Mouse (Mus musculus) limb, embryonic 14.5 days (tissue): ENCODE results near the gene Enpep. TPM values are rescaled to one million over a fixed set of nuclear protein-coding genes. Genes with fewer than 3 reads are reported as not detected.

Experiments
- ATAC-seq: fragments of 200-750 bp; cut with Nextera tagmentation; 2 replicates; pipeline ENCODE4 v1.8.0; 2017; ENCODE audit warnings: low read depth, moderate number of reproducible peaks, moderate TSS enrichment; ENCODE audit not compliant: low FRiP score
- DNase-seq: peaks from one replicate; pipeline ENCODE4 v3.0.0-alpha.2; 2015; ENCODE audit warnings: low spot score
- H3K27ac ChIP-seq: fragments of 300-500 bp; sonication (generic); replicated peaks from 2 replicates; pipeline ENCODE4 v1.5.1; 2014; ENCODE audit warnings: low read depth, mild to moderate bottlenecking, low read length, moderate library complexity, mixed read lengths
- H3K27me3 ChIP-seq: fragments of 300-500 bp; sonication (generic); 2 replicates; pipeline ENCODE4 v1.6.1; 2014; ENCODE audit warnings: low read length, mixed read lengths; ENCODE audit not compliant: control insufficient read depth, insufficient read depth
- H3K36me3 ChIP-seq: fragments of 300-500 bp; sonication (generic); 2 replicates; pipeline ENCODE4 v1.6.1; 2014; ENCODE audit warnings: mild to moderate bottlenecking, low read length, moderate library complexity, mixed read lengths; ENCODE audit not compliant: control insufficient read depth, insufficient read depth
- H3K4me1 ChIP-seq: fragments of 300-500 bp; sonication (generic); 2 replicates; pipeline ENCODE4 v1.6.1; 2014; ENCODE audit warnings: antibody characterized with exemption, low read length, mixed read lengths; ENCODE audit not compliant: control insufficient read depth, insufficient read depth
- H3K4me2 ChIP-seq: fragments of 300-500 bp; sonication (generic); replicated peaks from 2 replicates; pipeline ENCODE4 v1.6.1; 2014; ENCODE audit warnings: low read depth, mild to moderate bottlenecking, low read length, moderate library complexity; ENCODE audit not compliant: severe bottlenecking
- H3K4me3 ChIP-seq: fragments of 300-500 bp; sonication (generic); replicated peaks from 2 replicates; pipeline ENCODE4 v1.5.1; 2014; ENCODE audit warnings: low read length
- H3K9ac ChIP-seq: fragments of 300-500 bp; sonication (generic); 2 replicates; pipeline ENCODE4 v1.6.1; 2014; ENCODE audit warnings: mild to moderate bottlenecking, low read depth, low read length, moderate library complexity; ENCODE audit not compliant: severe bottlenecking
- H3K9me3 ChIP-seq: fragments of 300-500 bp; sonication (generic); 2 replicates; pipeline ENCODE4 v1.6.1; 2016; ENCODE audit warnings: low read length; ENCODE audit not compliant: control insufficient read depth
- POLR2A ChIP-seq: fragments of 200-500 bp; IDR thresholded peaks from 2 replicates; pipeline ENCODE4 v1.8.0; 2012; ENCODE audit warnings: inconsistent platforms, mild to moderate bottlenecking, moderate library complexity, borderline replicate concordance; ENCODE audit not compliant: insufficient read depth, insufficient read length; ENCODE audit errors: extremely low read depth
- WGBS: fragments of 180-500 bp; shearing (Covaris S2); extraction: QIAGEN DNeasy Blood & Tissue Kit; methylation state at CpG from one replicate; pipeline ENCODE4 v1.1.7; 2014; 5-methylcytosine and 5-hydroxymethylcytosine counted together
- polyA plus RNA-seq, 2 experiments: library from polyadenylated mRNA; depleted of rRNA in 1 of 2; stranded (reverse) in 1 of 2; unstranded in 1 of 2; fragments of >200 nt; fragmentation: Nextera tagmentation in 1 of 2; extraction: Ambion mirVana in 1 of 2; gene quantifications; 2 replicates each; pipeline versions ENCODE4 v1.2.1 to v1.2.3; 2012 to 2014

Gene Enpep
- polyA plus RNA-seq, 2 experiments = 1.7 to 3.1 TPM

DNA sequence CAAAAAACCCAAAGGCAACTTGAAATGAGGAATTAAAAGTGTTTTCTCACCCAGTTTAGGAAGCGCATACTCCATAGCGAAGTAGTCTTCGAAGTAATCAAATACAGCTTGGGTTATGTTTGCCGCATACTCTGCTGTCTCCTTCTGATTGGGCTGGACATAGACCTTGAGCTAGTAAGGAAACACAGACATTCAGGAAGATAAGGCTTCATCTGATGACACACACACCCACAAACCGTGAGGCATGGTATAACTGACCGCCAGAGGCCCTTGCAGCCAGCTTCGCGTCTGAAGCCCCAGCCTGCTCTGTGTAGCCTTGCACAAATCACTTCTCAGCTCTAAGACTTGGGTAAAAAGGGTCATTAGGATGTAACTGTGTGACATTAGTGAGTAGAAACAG is 20.0 kb downstream of the Enpep start:
- ATAC-seq = no peak
- Histone ChIP-seq H3K27ac (no peak overlapping the region), H3K9me3 (no peaks in the 10 kb centered on the region), H3K4me1 (no peaks in the 10 kb centered on the region), H3K36me3 (no peaks in the 10 kb centered on the region), H3K27me3 (no peaks in the 10 kb centered on the region), H3K4me3 (no peak overlapping the region), H3K4me2 (no peak overlapping the region), H3K9ac (no peak overlapping the region)
- 93% methylated on average over 8 of the region's 8 CpGs for WGBS
- no peak for TF ChIP-seq POLR2A
- no peak for DNase-seq

- no peak overlapping the region for H3K4me3 ChIP-seq
- TF ChIP-seq POLR2A = no peak
- no peak overlapping the region for H3K9ac ChIP-seq
- H3K36me3 ChIP-seq = no peaks in the 10 kb centered on the region
- H3K9me3 ChIP-seq = no peaks in the 10 kb centered on the region
- DNase-seq (no peak), ATAC-seq (no peak)
- no peaks in the 10 kb centered on the region for H3K4me1 ChIP-seq
- H3K4me2 ChIP-seq = no peak overlapping the region
- H3K27me3 ChIP-seq = no peaks in the 10 kb centered on the region
- H3K27ac ChIP-seq = no peak overlapping the region
- WGBS = 82% methylated on average over 8 of the region's 8 CpGs
Measured at GRCm38 (mm10) chr3:129311951-129312350, 20.6 kb downstream of the Enpep start.

GRCm38 (mm10) chr3:129309926-129310325 is 22.6 kb downstream of the Enpep start:
- 28% methylated on average over 5 of the region's 5 CpGs for WGBS
- ATAC-seq (no peak), DNase-seq (no peak)
- Histone ChIP-seq H3K4me1 (no peaks in the 10 kb centered on the region), H3K27me3 (no peaks in the 10 kb centered on the region), H3K36me3 (no peaks in the 10 kb centered on the region), H3K4me2 (no peak overlapping the region), H3K9ac (no peak overlapping the region), H3K27ac (no peak overlapping the region), H3K9me3 (no peaks in the 10 kb centered on the region), H3K4me3 (no peak overlapping the region)
- no peak for TF ChIP-seq POLR2A

DNA sequence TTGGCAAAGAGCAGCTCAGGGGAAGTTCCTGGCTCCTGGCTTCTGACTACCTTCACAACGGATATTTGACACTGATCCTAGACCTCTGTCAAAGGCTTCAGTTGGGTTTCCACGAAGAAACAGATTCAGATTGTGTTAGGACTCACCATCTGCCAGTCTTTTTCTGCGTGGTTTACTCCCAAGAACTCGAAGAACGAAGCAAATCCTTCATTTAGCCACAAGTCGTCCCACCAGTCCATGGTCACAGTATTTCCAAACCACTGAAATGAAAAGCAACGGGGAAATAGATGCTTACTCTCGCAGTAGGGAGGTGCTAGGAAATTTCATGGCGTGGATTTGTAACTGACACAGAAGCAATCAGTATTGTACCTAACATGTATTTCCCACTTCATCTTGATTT is 23.6 kb downstream of the Enpep start:
- no peaks in the 10 kb centered on the region for H3K27me3 ChIP-seq
- H3K36me3 ChIP-seq = no peaks in the 10 kb centered on the region
- ATAC-seq (no peak), DNase-seq (no peak)
- no peak overlapping the region for H3K4me3 ChIP-seq
- no peak overlapping the region for H3K4me2 ChIP-seq
- no peak for TF ChIP-seq POLR2A
- no peak overlapping the region for H3K9ac ChIP-seq
- 58% methylated on average over 9 of the region's 9 CpGs for WGBS
- no peaks in the 10 kb centered on the region for H3K9me3 ChIP-seq
- no peak overlapping the region for H3K27ac ChIP-seq
- H3K4me1 ChIP-seq = no peaks in the 10 kb centered on the region

GRCm38 (mm10) chr3:129308102-129308752 is 24.3 kb downstream of the Enpep start:
- ATAC-seq (peak; percentile 57; the same call in 1 of the 2 replicates), DNase-seq (peak; percentile 93)
- Histone ChIP-seq H3K4me2 (no peak overlapping the region; the same call in 1 of the 2 replicates), H3K4me1 (no peaks in the 10 kb centered on the region), H3K4me3 (no peak overlapping the region), H3K36me3 (no peaks in the 10 kb centered on the region), H3K27me3 (no peaks in the 10 kb centered on the region), H3K9ac (no peak overlapping the region), H3K27ac (no peak overlapping the region), H3K9me3 (no peaks in the 10 kb centered on the region)
- WGBS = 31% methylated on average over 10 of the region's 10 CpGs
- TF ChIP-seq POLR2A = no peak
